Mouse (Mus musculus) myocyte (in vitro differentiated cells): ENCODE measurements at regions not wholly inside any gene's neighbourhood (a gene's known extent, or its start where the extent isn't known, plus 50 kb on each side); places are given as distances from the start of the nearest gene placed in this dataset.

Experiments used
- CEBPB ChIP-seq: IDR thresholded peaks from 2 replicates; pipeline ENCODE4 v1.6.1; 2011; ENCODE audit warnings: mild to moderate bottlenecking, moderate library complexity; ENCODE audit not compliant: poor library complexity, insufficient read depth, severe bottlenecking
- E2F4 ChIP-seq: IDR thresholded peaks from one replicate; pipeline ENCODE4 v1.6.1; 2011; ENCODE audit warnings: mild to moderate bottlenecking, control low read depth, moderate library complexity; ENCODE audit not compliant: insufficient read depth
- MAX ChIP-seq: IDR thresholded peaks from one replicate; pipeline ENCODE4 v1.6.1; 2011; ENCODE audit warnings: low read depth, mild to moderate bottlenecking, control low read depth
- MYOG ChIP-seq, 3 experiments: IDR thresholded peaks; one replicate each; pipeline ENCODE4 v1.6.1; 2011; ENCODE audit warnings: control low read depth in 2 of 3, low read depth in 2 of 3, mild to moderate bottlenecking in 2 of 3; ENCODE audit not compliant: insufficient read length in 2 of 3, control insufficient read depth in 1 of 3, insufficient read depth in 1 of 3
- POLR2A ChIP-seq: IDR thresholded peaks from one replicate; pipeline ENCODE4 v1.6.1; 2011; ENCODE audit warnings: low read depth, mild to moderate bottlenecking, control low read depth, moderate library complexity; ENCODE audit not compliant: insufficient read length
- TCF12 ChIP-seq: IDR thresholded peaks from one replicate; pipeline ENCODE4 v1.6.1; 2011; ENCODE audit warnings: mild to moderate bottlenecking, control low read depth; ENCODE audit not compliant: poor library complexity, insufficient read depth, severe bottlenecking
- TCF3 ChIP-seq: IDR thresholded peaks from one replicate; pipeline ENCODE4 v1.6.1; 2011; ENCODE audit warnings: low read depth, control low read depth; ENCODE audit not compliant: insufficient read length
- USF1 ChIP-seq: IDR thresholded peaks from one replicate; pipeline ENCODE4 v1.6.1; 2011; ENCODE audit warnings: low read depth, mild to moderate bottlenecking, control low read depth, moderate library complexity

DNA sequence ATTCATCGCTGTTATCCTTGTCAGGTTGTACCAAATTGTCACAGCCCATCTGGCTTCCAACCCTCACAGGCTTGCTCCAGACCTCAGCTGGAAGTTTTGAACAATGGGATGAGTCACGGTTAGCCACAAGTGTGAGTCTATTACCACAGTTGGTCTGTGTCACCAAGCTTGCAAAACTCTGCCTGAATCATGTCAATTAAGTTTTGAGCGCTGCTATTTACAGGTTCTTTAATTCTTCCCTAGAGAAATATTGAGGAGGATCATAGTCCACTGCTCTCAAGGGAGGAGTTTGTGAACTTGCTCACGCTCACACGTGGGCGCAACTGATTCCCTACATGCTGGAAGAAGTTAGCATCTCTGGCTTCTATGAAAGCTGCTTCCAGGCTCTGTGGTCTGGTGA is 292.6 kb downstream of the Lmo4 start:
- TF ChIP-seq POLR2A (no peak), E2F4 (no peak), TCF3 (no peak), MAX (no peak), CEBPB (peak; percentile 96), TCF12 (peak; percentile 23), MYOG (IDR thresholded peaks at IDR 0.05; ENCODE audit: control insufficient read depth in 1 of 3, insufficient read depth in 1 of 3, insufficient read length in 2 of 3, low read depth in 2 of 3) (no peak), USF1 (no peak)
